9 mouse cellular contexts compared by ENCODE assay signal in genomic region chr9:109000726-109001125, GRCm38 (mm10). TPM values are rescaled to one million over a fixed set of nuclear protein-coding genes. Genes with fewer than 3 reads are reported as not detected.
A peak's percentile ranks its signal among the peaks of the same experiment; 100 is the strongest.
DNase-seq lines count a peak whose midpoint lies in the region; ATAC-seq lines count a peak whose summit lies in the region.
"Had no signal": no experiment of that assay in that cellular context is flagged by ENCODE, and none has a peak within 500 bp of the region (broad histone marks: within the 10 kb centered on the region; RNA-seq: fewer than 3 reads in every experiment).

No protein-coding gene starts in this region.

- no peak overlapping the region for H3K4me3 ChIP-seq in embryonic facial prominence, embryonic 11.5 days (ENCODE audit: low read depth, low read length)
- H3K4me3 ChIP-seq: embryonic facial prominence, embryonic 13.5 days had no signal

- H3K27ac ChIP-seq in embryonic facial prominence, embryonic 11.5 days (replicated peaks; ENCODE audit: low read depth, low read length): no peak overlapping the region
- H3K27ac ChIP-seq: embryonic facial prominence, embryonic 13.5 days had no signal

- peak; percentile 62 to 67 for DNase-seq in left cerebral cortex, adult 18-20 months (ENCODE audit: low spot score in 2 of 2)
- DNase-seq in left cerebral cortex, adult 11 months (ENCODE audit: low spot score): no peak
- peak; percentile 65 to 81 for DNase-seq in adrenal gland, postnatal 36 days
- peak; percentile 79 for DNase-seq in embryonic facial prominence, embryonic 11.5 days (ENCODE audit: low spot score)
- DNase-seq in heart, postnatal 4 days: peak; percentile 73
- peak; percentile 37 to 64 for DNase-seq in layer of hippocampus, postnatal 25 days (ENCODE audit: extremely low spot score in 1 of 2, low spot score in 1 of 2)
- peak; percentile 40 to 68 for DNase-seq in spleen, adult 18-20 months

- no peak overlapping the region for H3K4me2 ChIP-seq in embryonic facial prominence, embryonic 11.5 days (ENCODE audit: low read depth, low read length)
- H3K4me2 ChIP-seq: embryonic facial prominence, embryonic 13.5 days had no signal

- WGBS in embryonic facial prominence, embryonic 11.5 days: 13% methylated on average over 3 of the region's 3 CpGs

- no peaks in the 10 kb centered on the region for H3K36me3 ChIP-seq in embryonic facial prominence, embryonic 11.5 days (replicated peaks; ENCODE audit: control insufficient read depth, insufficient read depth, low read depth, low read length)

- no peaks in the 10 kb centered on the region for H3K4me1 ChIP-seq in embryonic facial prominence, embryonic 11.5 days (ENCODE audit: control insufficient read depth, insufficient read depth, low read length)

- H3K27me3 ChIP-seq in embryonic facial prominence, embryonic 11.5 days (ENCODE audit: control insufficient read depth, insufficient read depth, low read length): no peaks in the 10 kb centered on the region
- H3K27me3 ChIP-seq: embryonic facial prominence, embryonic 13.5 days had no signal

- ATAC-seq in embryonic facial prominence, embryonic 11.5 days (replicated peaks; ENCODE audit: insufficient number of reproducible peaks, low FRiP score, low TSS enrichment, low read depth): peak; percentile 40
- ATAC-seq in megakaryocyte progenitor cell, adult 5-6 weeks (replicated peaks; ENCODE audit: poor library complexity): peak; percentile 79

- H3K9me3 ChIP-seq in embryonic facial prominence, embryonic 11.5 days (replicated peaks; ENCODE audit: control insufficient read depth, low read length): no peaks in the 10 kb centered on the region
- H3K9me3 ChIP-seq: embryonic facial prominence, embryonic 13.5 days had no signal

- no peak overlapping the region for H3K9ac ChIP-seq in embryonic facial prominence, embryonic 11.5 days (replicated peaks; ENCODE audit: low read length)
- H3K9ac ChIP-seq: embryonic facial prominence, embryonic 13.5 days had no signal

RNA-seq across cellular contexts. Expression of gene Pfkfb4, which starts 9.1 kb away (rescaled TPM):
- 10 to 100 TPM; 14.6 to 17.2 TPM for total RNA-seq in left cerebral cortex, adult 18-20 months (2021)
- total RNA-seq in adrenal gland, postnatal 36 days (2021): 10 to 100 TPM in 1 of 2 experiments, 1 to 10 TPM in 1; 4.8 to 13.2 TPM
- polyA plus RNA-seq in embryonic facial prominence, embryonic 11.5 days (2014; fragmentation: Nextera tagmentation; extraction: Ambion mirVana): 7.8 TPM in 2 replicates
- total RNA-seq in heart, postnatal 4 days (2021): 1 to 10 TPM; 3.4 TPM
- 10 to 100 TPM in 1 of 2 experiments, 1 to 10 TPM in 1; 10.0 to 10.9 TPM for total RNA-seq in layer of hippocampus, postnatal 25 days (2021)
- total RNA-seq in megakaryocyte progenitor cell, adult 5-6 weeks (2015): 3.9 and 5.9 TPM in 2 replicates
- total RNA-seq in megakaryocyte progenitor cell, adult 5-6 weeks (2017): 12.8 and 13.5 TPM in 2 replicates

RNA-seq across cellular contexts. Expression of gene Ucn2, which starts 14.9 kb away (rescaled TPM):
- not detected for total RNA-seq in left cerebral cortex, adult 18-20 months (2021)
- 1 to 10 TPM in 1 of 2 experiments, not detected in 1; 1.1 TPM for total RNA-seq in adrenal gland, postnatal 36 days (2021)
- polyA plus RNA-seq in embryonic facial prominence, embryonic 11.5 days (2014; fragmentation: Nextera tagmentation; extraction: Ambion mirVana): 0.25 TPM in 1 of 2 replicates, not detected in the other
- not detected for total RNA-seq in heart, postnatal 4 days (2021)
- not detected for total RNA-seq in layer of hippocampus, postnatal 25 days (2021)
- total RNA-seq in megakaryocyte progenitor cell, adult 5-6 weeks (2015): not detected in 2 replicates
- total RNA-seq in megakaryocyte progenitor cell, adult 5-6 weeks (2017): not detected in 2 replicates

RNA-seq across cellular contexts. Expression of gene Shisa5, which starts 37.6 kb away (rescaled TPM):
- total RNA-seq in left cerebral cortex, adult 18-20 months (2021): 10 to 100 TPM; 72.8 to 82.3 TPM
- total RNA-seq in adrenal gland, postnatal 36 days (2021): 100 to 1,000 TPM; 122 to 128 TPM
- polyA plus RNA-seq in embryonic facial prominence, embryonic 11.5 days (2014; fragmentation: Nextera tagmentation; extraction: Ambion mirVana): 33.2 and 37.0 TPM in 2 replicates
- total RNA-seq in heart, postnatal 4 days (2021): 10 to 100 TPM; 48.2 to 50.4 TPM
- total RNA-seq in layer of hippocampus, postnatal 25 days (2021): 10 to 100 TPM; 49.3 to 52.1 TPM
- 19.7 and 20.5 TPM in 2 replicates for total RNA-seq in megakaryocyte progenitor cell, adult 5-6 weeks (2015)
- total RNA-seq in megakaryocyte progenitor cell, adult 5-6 weeks (2017): 74.8 and 94.4 TPM in 2 replicates

RNA-seq across cellular contexts. Expression of gene Col7a1, which starts 47.3 kb away (rescaled TPM):
- total RNA-seq in left cerebral cortex, adult 18-20 months (2021): 1 to 10 TPM; 3.1 to 3.4 TPM
- total RNA-seq in adrenal gland, postnatal 36 days (2021): 1 to 10 TPM; 3.9 to 6.0 TPM
- 1.1 and 2.4 TPM in 2 replicates for polyA plus RNA-seq in embryonic facial prominence, embryonic 11.5 days (2014; fragmentation: Nextera tagmentation; extraction: Ambion mirVana)
- total RNA-seq in heart, postnatal 4 days (2021): 1 to 10 TPM in 1 of 2 experiments, under 1 TPM in 1; 0.81 to 1.3 TPM
- 1 to 10 TPM; 2.0 to 3.0 TPM for total RNA-seq in layer of hippocampus, postnatal 25 days (2021)
- total RNA-seq in megakaryocyte progenitor cell, adult 5-6 weeks (2015): 0.02 and 0.12 TPM in 2 replicates
- total RNA-seq in megakaryocyte progenitor cell, adult 5-6 weeks (2017): 0.12 and 1.3 TPM in 2 replicates

RNA-seq across cellular contexts. Expression of gene Trex1, which starts 58.8 kb away (rescaled TPM):
- 10 to 100 TPM; 13.4 to 13.7 TPM for total RNA-seq in left cerebral cortex, adult 18-20 months (2021)
- total RNA-seq in adrenal gland, postnatal 36 days (2021): 10 to 100 TPM; 19.7 to 23.4 TPM
- polyA plus RNA-seq in embryonic facial prominence, embryonic 11.5 days (2014; fragmentation: Nextera tagmentation; extraction: Ambion mirVana): 4.5 and 7.8 TPM in 2 replicates
- 1 to 10 TPM; 9.1 to 9.3 TPM for total RNA-seq in heart, postnatal 4 days (2021)
- 10 to 100 TPM; 13.1 to 14.2 TPM for total RNA-seq in layer of hippocampus, postnatal 25 days (2021)
- total RNA-seq in megakaryocyte progenitor cell, adult 5-6 weeks (2015): 22.4 and 24.1 TPM in 2 replicates
- 12.3 and 15.6 TPM in 2 replicates for total RNA-seq in megakaryocyte progenitor cell, adult 5-6 weeks (2017)
